Comparison of ENCODE assay signal across 25 mouse cellular contexts in genomic region chr1:153098586-153098985, GRCm38 (mm10).
DNase-seq lines count a peak whose midpoint lies in the region; ATAC-seq and TF ChIP-seq lines count a peak whose summit lies in the region.
"Had no signal": no experiment of that assay in that cellular context is flagged by ENCODE, and none has a peak within 500 bp of the region (broad histone marks: within the 10 kb centered on the region; RNA-seq: fewer than 3 reads in every experiment).

No protein-coding gene starts in this region.

- TF ChIP-seq CTCF in lung, embryonic 14.5 days (IDR thresholded peaks at IDR 0.05; ENCODE audit: low read depth): no peak

- peak; percentile 12 for DNase-seq in embryo, embryonic 10 days (ENCODE audit: low spot score)
- DNase-seq in embryo, embryonic 9.5 days (ENCODE audit: extremely low spot score): no peak
- no peak for DNase-seq in lung, embryonic 14.5 days
- no peak for DNase-seq in lung, postnatal 14 days
- DNase-seq in ES-CJ7 (ENCODE audit: low read depth, low spot score) (peak; percentile 73), liver (no peak)
- no peak for DNase-seq in limb, embryonic 10.5 days (ENCODE audit: low spot score)
- no peak for DNase-seq in urinary bladder, adult 18-20 months (ENCODE audit: low spot score in 2 of 2)
- DNase-seq: adrenal gland, adult 8-10 months; cerebellum, adult 8-10 months; gastrocnemius, postnatal 36 days; kidney, adult 18-20 months; layer of hippocampus, adult 9-11 months; thymus, adult 18-20 months; thymus, postnatal 36 days had no signal

- no peaks in the 10 kb centered on the region for H3K27me3 ChIP-seq in lung, embryonic 14.5 days (ENCODE audit: insufficient read depth, low read length)
- peaks cover 7% of the 10 kb centered on the region for H3K27me3 ChIP-seq in limb, embryonic 10.5 days (ENCODE audit: low read depth, poor library complexity, severe bottlenecking)
- H3K27me3 ChIP-seq: limb, embryonic 15.5 days; Patski had no signal

- H3K4me1 ChIP-seq in lung, embryonic 14.5 days (ENCODE audit: insufficient read depth): peaks cover 7% of the 10 kb centered on the region; the same call in 1 of the 2 replicates
- peaks cover 43% of the 10 kb centered on the region for H3K4me1 ChIP-seq in limb, embryonic 10.5 days

- H3K4me2 ChIP-seq in lung, embryonic 14.5 days: no peak overlapping the region
- H3K4me2 ChIP-seq: forebrain, embryonic 12.5 days; hindbrain, embryonic 12.5 days; limb, embryonic 15.5 days; liver, embryonic 15.5 days; midbrain, embryonic 11.5 days had no signal

- peak overlapping the region; percentile 58 for H3K27ac ChIP-seq in lung, embryonic 14.5 days (ENCODE audit: low read depth)
- H3K27ac ChIP-seq in limb, embryonic 10.5 days: peak overlapping the region; percentile 4; the same call in 1 of the 2 replicates
- H3K27ac ChIP-seq: forebrain, embryonic 12.5 days; hindbrain, embryonic 12.5 days; kidney, postnatal 0 days; left cerebral cortex, adult 2 months; limb, embryonic 15.5 days; liver, embryonic 15.5 days had no signal

- H3K4me3 ChIP-seq in lung, embryonic 14.5 days (ENCODE audit: low read depth, low read length): no peak overlapping the region
- H3K4me3 ChIP-seq in limb, embryonic 10.5 days: no peak overlapping the region
- H3K4me3 ChIP-seq: forebrain, embryonic 12.5 days; hindbrain, embryonic 12.5 days; left cerebral cortex, adult 2 months; limb, embryonic 15.5 days; liver, embryonic 15.5 days had no signal

- H3K36me3 ChIP-seq in lung, embryonic 14.5 days (ENCODE audit: insufficient read depth): no peaks in the 10 kb centered on the region
- H3K36me3 ChIP-seq in limb, embryonic 10.5 days: no peaks in the 10 kb centered on the region
- H3K36me3 ChIP-seq: forebrain, embryonic 12.5 days; G1E; hindbrain, embryonic 12.5 days; limb, embryonic 15.5 days; liver, embryonic 15.5 days had no signal

- 44% methylated on average over 11 of the region's 11 CpGs for WGBS in lung, embryonic 14.5 days
- WGBS in limb, embryonic 10.5 days: 63% methylated on average over 11 of the region's 11 CpGs

- H3K9me3 ChIP-seq in lung, embryonic 14.5 days (ENCODE audit: low read depth, low read length): no peaks in the 10 kb centered on the region
- H3K9me3 ChIP-seq in limb, embryonic 10.5 days (replicated peaks): no peaks in the 10 kb centered on the region
- H3K9me3 ChIP-seq: forebrain, embryonic 12.5 days; G1E; hindbrain, embryonic 12.5 days; limb, embryonic 15.5 days; liver, embryonic 15.5 days had no signal

- no peak overlapping the region for H3K9ac ChIP-seq in lung, embryonic 14.5 days
- H3K9ac ChIP-seq: forebrain, embryonic 12.5 days; hindbrain, embryonic 12.5 days; limb, embryonic 15.5 days; liver, embryonic 15.5 days had no signal

- no peak for ATAC-seq in lung, embryonic 14.5 days (ENCODE audit: insufficient read depth)
- ATAC-seq: activated CD4-positive, CD25-positive, alpha-beta regulatory T cell, adult 4 months; Patski had no signal

Comparison
In these comparisons a context has a peak if more than half of its experiments do, and no peak if none do; other contexts are left out.
1. DNase-seq: peak in embryo, embryonic 10 days (single experiment) and ES-CJ7 (single experiment); none in embryo, embryonic 9.5 days (single experiment), lung, embryonic 14.5 days (single experiment), lung, postnatal 14 days (single experiment), limb, embryonic 10.5 days (single experiment), urinary bladder, adult 18-20 months (0 of 2) and liver (single experiment).